24 mouse cellular contexts compared by ENCODE assay signal in the genomic region with DNA sequence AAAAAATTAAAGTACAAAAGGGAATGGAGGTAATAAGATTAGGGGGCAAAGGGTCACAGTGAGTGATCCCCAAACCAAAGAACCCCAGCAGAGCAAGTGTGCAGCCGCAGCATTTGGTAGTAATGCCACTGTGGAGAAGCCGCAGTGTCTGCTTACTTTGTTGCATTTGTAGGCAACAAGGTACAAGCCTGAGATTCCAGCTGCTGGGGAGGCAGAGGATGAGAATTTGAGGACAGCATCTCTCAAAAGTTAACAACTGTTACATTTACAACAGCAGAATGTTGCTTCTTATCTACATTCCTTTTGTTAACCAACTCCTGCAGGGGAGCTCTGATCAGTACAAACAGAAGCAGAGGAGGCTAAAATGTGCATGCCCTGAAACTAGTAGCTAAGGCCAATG.
DNase-seq lines count a peak whose midpoint lies in the region; ATAC-seq lines count a peak whose summit lies in the region.
"Had no signal": no experiment of that assay in that cellular context is flagged by ENCODE, and none has a peak within 500 bp of the region (broad histone marks: within the 10 kb centered on the region; RNA-seq: fewer than 3 reads in every experiment).

No protein-coding gene starts in this region.

- DNase-seq in heart, postnatal 36 days, result no peak
- DNase-seq in embryonic facial prominence, embryonic 10.5 days (ENCODE audit: low spot score), result no peak
- no peak for DNase-seq in right cerebral cortex, adult 2 months (ENCODE audit: low spot score in 2 of 2)
- no peak for DNase-seq in cerebellum, postnatal 25 days
- DNase-seq in forebrain, embryonic 11.5 days (ENCODE audit: low spot score), result no peak
- DNase-seq: adrenal gland, postnatal 10 days; cerebellum, adult 9-10 months; gastrocnemius, postnatal 14 days; heart, adult 2 months; heart, postnatal 10 days; kidney, adult 8-10 months; kidney, postnatal 25 days; liver, postnatal 0 days; lung, postnatal 14 days; thymus, postnatal 14 days had no signal

- H3K36me3 ChIP-seq in heart, embryonic 11.5 days (ENCODE audit: control insufficient read depth, insufficient read depth, low read length), result no peaks in the 10 kb centered on the region
- H3K36me3 ChIP-seq in embryonic facial prominence, embryonic 10.5 days (replicated peaks), result no peaks in the 10 kb centered on the region
- H3K36me3 ChIP-seq in embryonic facial prominence, embryonic 15.5 days, result no peaks in the 10 kb centered on the region
- no peaks in the 10 kb centered on the region for H3K36me3 ChIP-seq in limb, embryonic 15.5 days
- no peaks in the 10 kb centered on the region for H3K36me3 ChIP-seq in forebrain, embryonic 11.5 days (ENCODE audit: control insufficient read depth, insufficient read depth, low read length)
- H3K36me3 ChIP-seq: forebrain, embryonic 15.5 days; G1E; hindbrain, embryonic 13.5 days had no signal

- H3K9ac ChIP-seq in heart, embryonic 11.5 days (ENCODE audit: low read depth, low read length), result no peak overlapping the region
- H3K9ac ChIP-seq in embryonic facial prominence, embryonic 15.5 days, result no peak overlapping the region
- no peak overlapping the region for H3K9ac ChIP-seq in limb, embryonic 15.5 days
- no peak overlapping the region for H3K9ac ChIP-seq in forebrain, embryonic 11.5 days (ENCODE audit: low read length)
- H3K9ac ChIP-seq: forebrain, embryonic 15.5 days; hindbrain, embryonic 13.5 days; liver, postnatal 0 days had no signal

- no peak for ATAC-seq in heart, embryonic 11.5 days (replicated peaks; ENCODE audit: insufficient number of reproducible peaks, low FRiP score, low TSS enrichment)
- ATAC-seq in embryonic facial prominence, embryonic 15.5 days (ENCODE audit: insufficient number of reproducible peaks, low FRiP score, low TSS enrichment, low read depth), result no peak
- no peak for ATAC-seq in limb, embryonic 15.5 days (ENCODE audit: insufficient number of reproducible peaks, low FRiP score, low TSS enrichment, low read depth)
- ATAC-seq in forebrain, embryonic 11.5 days (replicated peaks; ENCODE audit: low FRiP score), result no peak
- ATAC-seq: activated CD4-positive, CD25-positive, alpha-beta regulatory T cell, adult 4 months; forebrain, embryonic 15.5 days; liver, postnatal 0 days had no signal

- H3K27me3 ChIP-seq in heart, embryonic 11.5 days (ENCODE audit: control insufficient read depth, insufficient read depth, low read length), result no peaks in the 10 kb centered on the region
- H3K27me3 ChIP-seq in embryonic facial prominence, embryonic 10.5 days (replicated peaks; ENCODE audit: low read depth, poor library complexity, severe bottlenecking), result no peaks in the 10 kb centered on the region
- no peaks in the 10 kb centered on the region for H3K27me3 ChIP-seq in embryonic facial prominence, embryonic 15.5 days
- no peaks in the 10 kb centered on the region for H3K27me3 ChIP-seq in limb, embryonic 15.5 days
- H3K27me3 ChIP-seq in forebrain, embryonic 11.5 days (ENCODE audit: control insufficient read depth, insufficient read depth, low read length), result no peaks in the 10 kb centered on the region
- H3K27me3 ChIP-seq: forebrain, embryonic 15.5 days had no signal

- no peaks in the 10 kb centered on the region for H3K9me3 ChIP-seq in heart, embryonic 11.5 days (replicated peaks; ENCODE audit: control insufficient read depth, low read length)
- H3K9me3 ChIP-seq in embryonic facial prominence, embryonic 10.5 days, result no peaks in the 10 kb centered on the region
- H3K9me3 ChIP-seq in embryonic facial prominence, embryonic 15.5 days (replicated peaks), result no peaks in the 10 kb centered on the region
- no peaks in the 10 kb centered on the region for H3K9me3 ChIP-seq in limb, embryonic 15.5 days
- no peaks in the 10 kb centered on the region for H3K9me3 ChIP-seq in forebrain, embryonic 11.5 days (ENCODE audit: control insufficient read depth, low read length)
- H3K9me3 ChIP-seq: forebrain, embryonic 15.5 days; G1E; hindbrain, embryonic 13.5 days had no signal

- 0 out of 2 replicates have a peak overlapping the region, but pooled peaks have one; percentile 29 for H3K27ac ChIP-seq in heart, embryonic 11.5 days (ENCODE audit: low read depth, low read length)
- H3K27ac ChIP-seq in embryonic facial prominence, embryonic 10.5 days (replicated peaks), result peak overlapping the region; percentile 76; the same call in 1 of the 2 replicates
- peak overlapping the region; percentile 55; the same call in 1 of the 2 replicates for H3K27ac ChIP-seq in embryonic facial prominence, embryonic 15.5 days (replicated peaks)
- peak overlapping the region; percentile 81 for H3K27ac ChIP-seq in limb, embryonic 15.5 days
- H3K27ac ChIP-seq in forebrain, embryonic 11.5 days (ENCODE audit: low read depth, low read length), result no peak overlapping the region
- H3K27ac ChIP-seq: forebrain, embryonic 15.5 days; heart, adult 2 months; hindbrain, embryonic 13.5 days; left cerebral cortex, adult 2 months had no signal

- peaks cover 23% of the 10 kb centered on the region for H3K4me1 ChIP-seq in heart, embryonic 11.5 days (ENCODE audit: control insufficient read depth, insufficient read depth, low read length)
- H3K4me1 ChIP-seq in embryonic facial prominence, embryonic 10.5 days, result peaks cover 67% of the 10 kb centered on the region
- peaks cover 35% of the 10 kb centered on the region for H3K4me1 ChIP-seq in embryonic facial prominence, embryonic 15.5 days
- H3K4me1 ChIP-seq in limb, embryonic 15.5 days, result peaks cover 33% of the 10 kb centered on the region
- H3K4me1 ChIP-seq in forebrain, embryonic 11.5 days (replicated peaks; ENCODE audit: control insufficient read depth, insufficient read depth, low read length), result 0 out of 2 replicates have a peak, but pooled peaks cover 1% of the 10 kb centered on the region

- H3K4me2 ChIP-seq in heart, embryonic 11.5 days, result no peak overlapping the region
- H3K4me2 ChIP-seq in embryonic facial prominence, embryonic 15.5 days (replicated peaks), result no peak overlapping the region
- no peak overlapping the region for H3K4me2 ChIP-seq in limb, embryonic 15.5 days
- no peak overlapping the region for H3K4me2 ChIP-seq in forebrain, embryonic 11.5 days (ENCODE audit: low read depth, low read length, severe bottlenecking)
- H3K4me2 ChIP-seq: forebrain, embryonic 15.5 days; hindbrain, embryonic 13.5 days had no signal

- intact Hi-C loops in heart, postnatal 36 days (cut with DNase I), result no loop called here

- H3K4me3 ChIP-seq in heart, embryonic 11.5 days (ENCODE audit: low read depth, low read length), result no peak overlapping the region
- no peak overlapping the region for H3K4me3 ChIP-seq in embryonic facial prominence, embryonic 10.5 days
- no peak overlapping the region for H3K4me3 ChIP-seq in embryonic facial prominence, embryonic 15.5 days (replicated peaks)
- H3K4me3 ChIP-seq in limb, embryonic 15.5 days, result no peak overlapping the region
- H3K4me3 ChIP-seq in forebrain, embryonic 11.5 days (ENCODE audit: low read depth, low read length), result no peak overlapping the region
- H3K4me3 ChIP-seq: erythroblast, embryonic 14.5 days; forebrain, embryonic 15.5 days; heart, adult 2 months; hindbrain, embryonic 13.5 days; left cerebral cortex, adult 2 months had no signal

- 54% methylated on average over 2 of the region's 2 CpGs for WGBS in heart, embryonic 11.5 days (ENCODE audit: insufficient replicate concordance)
- 50% methylated on average over 2 of the region's 2 CpGs for WGBS in embryonic facial prominence, embryonic 10.5 days
- WGBS in embryonic facial prominence, embryonic 15.5 days, result 62% methylated on average over 2 of the region's 2 CpGs
- 59% methylated on average over 2 of the region's 2 CpGs for WGBS in limb, embryonic 15.5 days
- WGBS in forebrain, embryonic 11.5 days, result 9% methylated on average over 2 of the region's 2 CpGs
